Mouse (Mus musculus): ENCODE measurements around the gene Ttc7.
A peak's percentile ranks its signal among the peaks of the same experiment; 100 is the strongest.

Ttc7 gene

DNA sequence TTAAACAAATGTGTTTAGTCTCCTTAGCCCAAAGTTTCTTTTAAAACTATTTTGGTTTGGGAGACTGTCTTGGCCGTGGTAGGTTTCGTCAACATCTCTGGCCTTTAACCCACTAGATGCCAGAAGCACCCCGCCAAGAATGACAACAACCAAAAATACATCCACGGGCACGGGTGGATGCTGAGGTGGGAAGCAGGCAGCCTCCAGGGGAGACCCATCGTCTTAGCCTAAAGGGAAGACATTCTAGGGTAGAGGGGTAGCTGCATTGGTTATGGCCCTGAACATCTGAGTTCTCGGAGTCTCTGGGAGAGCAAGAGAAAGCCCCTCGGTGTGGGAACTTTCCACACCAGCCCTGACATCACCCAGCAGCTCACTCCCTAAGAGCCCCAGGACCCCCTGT is 31.4 kb downstream of the Ttc7 start:
- no peak for DNase-seq (ENCODE audit: low read depth, low spot score)

GRCm38 (mm10) chr17:87314530-87314946 is 31.9 kb downstream of the Ttc7 start:
- DNase-seq (ENCODE audit: low read depth, low spot score): peak; percentile 80

- DNase-seq (ENCODE audit: low read depth, low spot score): peak; percentile 92
Measured at GRCm38 (mm10) chr17:87315021-87315531, 32.4 kb downstream of the Ttc7 start.

DNA sequence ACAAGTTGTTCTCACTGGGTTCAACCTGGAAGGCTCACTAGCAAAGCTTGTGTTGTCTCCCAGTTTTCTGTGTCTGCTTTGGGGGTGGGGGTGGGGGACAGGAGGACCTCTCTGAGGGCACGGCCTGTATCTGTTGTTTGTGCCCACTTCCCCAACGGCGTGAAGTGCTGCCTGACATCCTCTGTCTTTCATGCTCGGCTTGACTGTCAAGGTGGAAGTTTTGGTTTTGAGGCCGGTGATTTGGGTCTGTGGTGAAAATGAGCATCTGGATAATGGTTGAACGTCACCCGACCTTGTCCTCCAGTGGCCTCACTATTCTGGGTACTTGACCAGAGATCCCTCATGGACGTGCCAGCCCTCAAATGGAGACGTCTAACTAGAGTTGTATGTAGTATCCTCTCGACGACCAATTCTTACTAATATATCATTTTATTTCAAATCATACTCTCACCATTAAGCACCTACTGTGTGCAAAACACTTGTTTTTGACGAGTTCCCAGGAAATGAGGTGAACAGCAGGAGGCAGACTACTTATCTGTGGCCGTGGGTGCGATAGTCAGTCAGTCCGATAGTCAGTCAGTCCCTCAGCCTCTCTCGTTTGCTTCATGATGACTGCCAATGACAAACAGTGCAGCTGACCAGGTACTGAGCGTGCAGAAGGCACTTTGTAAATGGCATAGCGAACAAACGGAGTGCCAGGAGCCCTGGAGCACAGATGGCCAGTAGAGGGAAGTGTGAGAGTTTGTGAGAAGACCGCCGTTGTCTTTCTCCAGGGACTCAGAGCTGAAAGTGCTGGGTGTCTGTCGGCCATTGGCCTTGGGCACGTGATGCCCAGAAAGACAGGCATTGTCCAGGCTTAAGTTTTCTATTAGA is 33.4 kb downstream of the Ttc7 start:
- peak; percentile 59 for DNase-seq (ENCODE audit: low read depth, low spot score)

- DNase-seq (ENCODE audit: low read depth, low spot score): no peak
Measured at GRCm38 (mm10) chr17:87317271-87317670, 34.6 kb downstream of the Ttc7 start.

GRCm38 (mm10) chr17:87317947-87318346 is 35.3 kb downstream of the Ttc7 start:
- DNase-seq (ENCODE audit: low read depth, low spot score): peak; percentile 90

DNA sequence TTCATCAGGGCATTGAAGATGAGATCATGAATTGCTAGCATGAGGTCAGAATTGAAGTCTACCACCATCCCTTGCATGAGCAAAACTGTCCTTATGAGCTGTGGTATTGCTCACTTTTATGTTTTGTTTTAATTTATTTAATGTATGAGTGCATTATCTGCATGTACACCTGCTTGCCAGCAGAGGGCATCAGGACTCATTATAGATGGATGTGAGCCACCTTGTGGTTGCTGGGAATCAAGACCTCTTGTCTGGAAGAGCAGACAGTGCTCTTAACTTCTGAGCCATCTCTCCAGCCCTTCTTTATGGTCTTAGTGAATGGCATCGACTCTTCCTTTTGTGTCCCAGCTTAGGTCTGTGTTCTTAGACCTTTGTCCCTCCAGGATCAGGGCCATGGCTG is 39.0 kb downstream of the Ttc7 start:
- DNase-seq (ENCODE audit: low read depth, low spot score): no peak

- DNase-seq (ENCODE audit: low read depth, low spot score): no peak
Measured at GRCm38 (mm10) chr17:87323215-87323614, 40.5 kb downstream of the Ttc7 start.

DNA sequence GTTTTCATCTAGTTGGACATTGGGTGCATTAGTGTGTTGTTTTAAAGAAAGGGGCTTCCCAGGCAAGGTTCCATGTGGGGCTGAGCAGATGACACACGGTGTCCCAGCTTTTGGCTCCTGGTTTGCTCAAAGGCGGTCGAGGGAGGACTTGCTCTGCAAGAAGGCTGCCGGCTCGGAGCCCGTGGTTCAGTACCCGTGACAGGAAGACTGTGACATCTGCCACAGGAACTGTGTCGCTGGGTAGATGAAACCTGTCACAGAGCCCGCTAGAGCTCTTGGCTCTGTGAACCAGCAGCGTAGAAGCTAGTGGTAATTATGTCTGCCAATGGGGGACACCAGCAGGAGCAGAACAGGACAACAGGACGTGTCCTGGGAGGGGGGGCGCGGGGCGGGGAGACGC is 42.8 kb downstream of the Ttc7 start:
- no peak for DNase-seq (ENCODE audit: low read depth, low spot score)

DNA sequence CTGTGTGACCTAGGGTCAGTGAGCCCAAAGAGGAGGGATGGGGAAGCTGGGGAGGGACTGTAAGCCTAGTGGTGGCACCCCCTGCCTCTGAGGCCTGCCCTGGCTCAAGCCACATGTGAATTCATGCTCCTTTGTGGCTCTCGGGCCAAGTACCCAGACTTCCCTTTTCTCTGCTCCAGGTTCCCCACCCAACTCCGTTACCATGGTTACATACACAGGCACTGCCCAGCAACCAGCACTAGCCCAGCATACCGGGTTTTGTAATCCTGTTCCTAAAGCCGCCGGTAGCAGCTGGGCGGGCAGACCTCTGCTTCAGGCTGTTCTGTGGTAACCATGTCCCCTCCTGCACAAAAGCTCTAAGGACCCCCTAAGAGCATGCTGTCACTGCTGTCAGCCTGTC is 44.3 kb downstream of the Ttc7 start:
- DNase-seq (ENCODE audit: low read depth, low spot score): peak; percentile 67

- DNase-seq (ENCODE audit: low read depth, low spot score): no peak
Measured at GRCm38 (mm10) chr17:87327645-87328044, 45.0 kb downstream of the Ttc7 start.

- DNase-seq (ENCODE audit: low read depth, low spot score): no peak
Measured at GRCm38 (mm10) chr17:87328177-87328768, 45.6 kb downstream of the Ttc7 start.

GRCm38 (mm10) chr17:87329144-87329700 is 46.5 kb downstream of the Ttc7 start:
- no peak for DNase-seq (ENCODE audit: low read depth, low spot score)

DNA sequence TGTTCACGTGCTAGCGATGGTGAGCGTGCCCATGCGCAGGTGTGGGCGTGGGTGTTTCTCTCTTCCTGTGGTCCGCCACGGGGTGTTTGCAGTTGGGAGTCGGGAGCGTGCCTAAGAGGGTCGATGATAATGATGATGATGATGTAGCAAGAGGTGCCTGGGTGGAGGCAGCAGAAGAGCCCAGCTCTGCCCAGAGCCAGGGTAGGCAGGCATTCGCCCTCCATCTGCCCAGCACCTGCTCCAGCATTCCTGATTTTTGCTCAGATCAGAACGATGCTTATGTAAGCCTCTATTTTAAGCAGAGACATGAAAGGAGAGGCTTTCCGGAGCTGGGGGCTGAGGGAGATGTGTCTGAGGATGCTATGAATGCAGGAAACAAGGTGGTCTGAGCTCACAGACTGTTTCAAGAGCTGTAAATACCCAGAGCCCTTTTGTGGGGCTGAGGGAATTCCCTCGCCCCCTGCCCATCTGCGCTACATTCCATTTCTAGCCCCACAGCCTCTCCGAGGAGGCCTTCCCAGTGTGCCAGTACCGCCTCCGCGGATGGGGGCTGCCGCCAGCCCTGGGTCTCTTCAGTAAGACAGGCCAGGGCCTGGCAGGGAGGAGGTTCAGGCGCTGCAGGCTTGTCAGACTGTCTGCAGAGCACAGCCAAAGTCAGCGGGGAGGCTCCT is 47.7 kb downstream of the Ttc7 start:
- DNase-seq (ENCODE audit: low read depth, low spot score): no peak

- peak; percentile 52 for DNase-seq (ENCODE audit: low read depth, low spot score)
Measured at GRCm38 (mm10) chr17:87330921-87331291, 48.2 kb downstream of the Ttc7 start.

GRCm38 (mm10) chr17:87331336-87332141 is 48.9 kb downstream of the Ttc7 start:
- no peak for DNase-seq (ENCODE audit: low read depth, low spot score)

DNA sequence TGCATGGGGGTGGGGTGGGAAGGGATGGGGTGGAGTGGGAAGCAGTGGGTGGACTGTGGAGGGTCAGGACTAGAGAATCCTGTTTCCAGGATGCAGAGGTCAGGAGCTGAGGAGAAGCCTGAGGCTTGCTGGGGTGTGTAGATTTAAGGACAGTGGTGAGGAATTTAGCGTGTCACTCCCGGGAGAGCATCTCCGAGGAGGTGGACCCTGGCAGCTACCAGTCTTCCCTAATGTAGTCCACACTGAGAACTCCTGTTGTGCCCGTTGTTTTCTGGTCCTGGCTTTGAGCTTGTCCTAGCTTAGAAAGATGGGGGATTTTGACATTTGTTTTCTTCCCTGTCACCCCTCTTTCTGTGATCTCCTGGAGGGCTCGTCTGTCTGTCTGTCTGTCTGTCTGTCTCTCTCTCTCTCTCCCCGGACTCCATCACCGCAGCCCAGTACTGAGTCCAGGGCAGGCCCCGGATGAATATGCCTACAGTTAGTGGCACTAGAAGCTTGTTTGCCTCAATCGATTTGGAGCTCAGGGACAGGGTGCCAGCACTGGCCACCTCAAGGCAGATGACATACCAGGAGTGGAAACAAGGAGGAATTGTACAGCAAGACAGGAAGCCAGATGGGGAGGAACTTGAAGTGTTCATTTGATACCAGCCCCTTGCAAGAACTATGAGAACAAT is 49.6 kb downstream of the Ttc7 start:
- DNase-seq (ENCODE audit: low read depth, low spot score): no peak

DNA sequence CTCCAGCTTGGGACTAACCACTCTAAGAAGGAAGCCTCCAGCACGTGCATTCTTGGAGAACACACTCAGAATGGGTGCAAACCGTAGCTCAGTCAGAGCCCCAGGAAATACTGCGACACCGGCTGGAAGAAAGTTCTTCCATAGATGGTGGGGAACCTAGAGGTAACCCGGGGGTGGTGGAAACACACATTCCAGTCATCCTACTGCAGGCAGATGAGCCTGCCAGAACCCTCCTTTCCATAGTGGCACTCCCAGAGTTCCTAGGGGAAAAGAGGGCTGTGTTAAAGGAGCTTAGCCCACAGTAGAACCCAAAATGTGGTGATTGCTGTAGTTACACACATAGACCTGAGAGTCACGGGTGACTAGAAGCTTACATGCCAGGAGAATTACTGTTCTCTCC is 50.2 kb downstream of the Ttc7 start:
- no peak for DNase-seq (ENCODE audit: low read depth, low spot score)

GRCm38 (mm10) chr17:87334162-87334561 is 51.5 kb downstream of the Ttc7 start:
- DNase-seq (ENCODE audit: low read depth, low spot score): no peak

- peak; percentile 80 for DNase-seq (ENCODE audit: low read depth, low spot score)
Measured at GRCm38 (mm10) chr17:87335152-87335551, 52.5 kb downstream of the Ttc7 start.

DNA sequence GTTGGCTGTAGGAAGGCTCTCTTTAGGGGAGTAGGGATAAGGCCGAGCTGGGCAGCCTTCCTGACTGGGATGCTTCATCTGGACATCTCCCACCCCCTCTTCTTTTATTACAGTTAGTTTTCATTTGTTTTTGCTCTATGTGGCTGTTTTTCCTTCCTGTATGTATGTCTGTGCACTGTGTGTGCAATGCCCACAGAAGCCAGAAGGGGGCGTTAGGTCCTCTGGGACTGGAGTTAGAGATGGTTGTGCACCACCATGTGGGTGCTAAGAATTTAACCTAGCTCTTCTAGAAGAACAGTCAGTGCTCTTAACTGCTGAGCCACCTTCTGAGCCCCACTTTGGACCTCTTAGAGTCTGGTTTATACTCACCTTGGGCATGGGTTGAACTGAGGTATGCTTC is 53.0 kb downstream of the Ttc7 start:
- no peak for DNase-seq (ENCODE audit: low read depth, low spot score)

All from skeletal muscle tissue, adult 2 months (tissue).